Mouse (Mus musculus): ENCODE data around the gene Ccser1. TPM values are rescaled to one million over a fixed set of nuclear protein-coding genes. Genes with fewer than 3 reads are reported as not detected.

Gene Ccser1
- total RNA-seq, 2 experiments from 2014 or later: 1.6 to 1.8 TPM

GRCm38 (mm10) chr6:61438165-61438564 is 258.0 kb downstream of the Ccser1 start:
- no peak for DNase-seq

GRCm38 (mm10) chr6:61471371-61472152 is 291.4 kb downstream of the Ccser1 start:
- no peak for DNase-seq

GRCm38 (mm10) chr6:61485336-61485735 is 305.2 kb downstream of the Ccser1 start:
- DNase-seq: no peak

- DNase-seq: no peak
These were observed 312.1 kb downstream of the Ccser1 start for GRCm38 (mm10) chr6:61491979-61492821.

- DNase-seq: no peak
These were observed 313.3 kb downstream of the Ccser1 start for GRCm38 (mm10) chr6:61493386-61493785.

- DNase-seq: no peak
These were observed 335.2 kb downstream of the Ccser1 start for GRCm38 (mm10) chr6:61515310-61515709.

GRCm38 (mm10) chr6:61521587-61521986 is 341.5 kb downstream of the Ccser1 start:
- no peak for DNase-seq

- DNase-seq: no peak
These were observed 342.0 kb downstream of the Ccser1 start for GRCm38 (mm10) chr6:61522108-61522507.

GRCm38 (mm10) chr6:61523748-61524493 is 343.8 kb downstream of the Ccser1 start:
- no peak for DNase-seq

GRCm38 (mm10) chr6:61540732-61541131 is 360.6 kb downstream of the Ccser1 start:
- DNase-seq: no peak

- no peak for DNase-seq
These were observed 363.4 kb downstream of the Ccser1 start for GRCm38 (mm10) chr6:61543459-61544044.

- no peak for DNase-seq
These were observed 387.4 kb downstream of the Ccser1 start for GRCm38 (mm10) chr6:61567551-61567950.

- no peak for DNase-seq
These were observed 387.8 kb downstream of the Ccser1 start for GRCm38 (mm10) chr6:61567967-61568366.

- DNase-seq: no peak
These were observed 401.6 kb downstream of the Ccser1 start for GRCm38 (mm10) chr6:61581696-61582095.

GRCm38 (mm10) chr6:61588999-61589398 is 408.9 kb downstream of the Ccser1 start:
- no peak for DNase-seq

GRCm38 (mm10) chr6:61601911-61602310 is 421.8 kb downstream of the Ccser1 start:
- no peak for DNase-seq

- DNase-seq: no peak
These were observed 434.8 kb downstream of the Ccser1 start for GRCm38 (mm10) chr6:61614920-61615319.

- DNase-seq: no peak
These were observed 441.6 kb downstream of the Ccser1 start for GRCm38 (mm10) chr6:61621707-61622106.

- no peak for DNase-seq
These were observed 481.3 kb downstream of the Ccser1 start for GRCm38 (mm10) chr6:61661414-61661813.

- no peak for DNase-seq
These were observed 484.4 kb downstream of the Ccser1 start for GRCm38 (mm10) chr6:61664572-61664971.

GRCm38 (mm10) chr6:61687002-61687401 is 506.9 kb downstream of the Ccser1 start:
- DNase-seq: no peak

GRCm38 (mm10) chr6:61703003-61703402 is 522.9 kb downstream of the Ccser1 start:
- no peak for DNase-seq
